In the genomic region with DNA sequence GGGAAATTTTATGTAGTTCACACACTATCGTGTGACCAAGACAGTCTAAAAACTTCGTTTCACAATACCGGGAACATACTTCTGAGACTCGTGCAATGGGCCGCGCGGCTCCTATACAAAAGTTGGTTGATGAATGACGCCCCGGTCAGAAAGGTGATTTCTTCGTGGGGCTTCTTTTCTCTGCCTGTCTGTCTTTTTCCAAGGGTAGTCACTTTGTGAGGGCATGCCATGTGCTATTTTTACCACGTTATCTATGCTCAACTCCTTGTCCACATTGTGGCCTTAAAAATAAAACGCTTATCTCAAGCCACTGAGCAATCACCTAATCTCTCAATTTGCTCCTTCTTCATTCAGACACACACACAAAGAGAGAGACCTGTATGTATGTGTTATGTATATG, we compare ENCODE assay signal across 9 mouse cellular contexts. TPM values are rescaled to one million over a fixed set of nuclear protein-coding genes. Genes with fewer than 3 reads are reported as not detected.
A peak's percentile ranks its signal among the peaks of the same experiment; 100 is the strongest.
DNase-seq lines count a peak whose midpoint lies in the region; ATAC-seq and TF ChIP-seq lines count a peak whose summit lies in the region.
"Had no signal": no experiment of that assay in that cellular context is flagged by ENCODE, and none has a peak within 500 bp of the region (broad histone marks: within the 10 kb centered on the region; RNA-seq: fewer than 3 reads in every experiment).

No protein-coding gene starts in this region.

- peak overlapping the region; percentile 96 for H3K27ac ChIP-seq in gastrocnemius, adult 2 months
- H3K27ac ChIP-seq in forebrain, embryonic 11.5 days (ENCODE audit: low read depth, low read length), result no peak overlapping the region
- no peak overlapping the region for H3K27ac ChIP-seq in hindbrain, embryonic 14.5 days
- no peak overlapping the region for H3K27ac ChIP-seq in midbrain, embryonic 12.5 days (replicated peaks)
- no peak overlapping the region for H3K27ac ChIP-seq in layer of hippocampus, adult 2 months

- no peak for DNase-seq in gastrocnemius, adult 2 months
- no peak for DNase-seq in gastrocnemius, postnatal 36 days
- no peak for DNase-seq in forebrain, embryonic 11.5 days (ENCODE audit: low spot score)
- no peak for DNase-seq in hindbrain, embryonic 14.5 days (ENCODE audit: low spot score)
- DNase-seq in layer of hippocampus, adult 2 months (ENCODE audit: low spot score in 2 of 2), result no peak
- DNase-seq in adrenal gland, postnatal 14 days, result no peak
- DNase-seq: gastrocnemius, postnatal 25 days had no signal

- no peaks in the 10 kb centered on the region for H3K36me3 ChIP-seq in forebrain, embryonic 11.5 days (ENCODE audit: control insufficient read depth, insufficient read depth, low read length)
- no peaks in the 10 kb centered on the region for H3K36me3 ChIP-seq in hindbrain, embryonic 14.5 days (replicated peaks; ENCODE audit: control insufficient read depth, insufficient read depth)
- H3K36me3 ChIP-seq in midbrain, embryonic 12.5 days, result no peaks in the 10 kb centered on the region

- intact Hi-C loops in gastrocnemius, adult 2 months (cut with DNase I), result loop anchor here (1.0 kb wide), 1 partner anchor 43 kb away; no protein-coding TSS in a partner anchor
- intact Hi-C loops in gastrocnemius, postnatal 36 days (cut with DNase I), result loop anchor here (2.0 kb wide), 1 partner anchor 40 kb away; no protein-coding TSS in a partner anchor

- no peak for TF ChIP-seq CTCF in gastrocnemius, adult 2 months (IDR thresholded peaks at IDR 0.05)
- TF ChIP-seq CTCF in layer of hippocampus, adult 2 months (conservative IDR thresholded peaks at IDR 0.05), result no peak

- peaks cover 21% of the 10 kb centered on the region for H3K27me3 ChIP-seq in forebrain, embryonic 11.5 days (ENCODE audit: control insufficient read depth, insufficient read depth, low read length)
- peaks cover 29% of the 10 kb centered on the region for H3K27me3 ChIP-seq in hindbrain, embryonic 14.5 days (ENCODE audit: control insufficient read depth, insufficient read depth, low read length)
- H3K27me3 ChIP-seq in midbrain, embryonic 12.5 days, result peaks cover 69% of the 10 kb centered on the region

- 24% methylated on average over 12 of the region's 12 CpGs for WGBS in forebrain, embryonic 11.5 days
- WGBS in hindbrain, embryonic 14.5 days, result 15% methylated on average over 12 of the region's 12 CpGs
- WGBS in midbrain, embryonic 12.5 days, result 33% methylated on average over 12 of the region's 12 CpGs

- H3K9me3 ChIP-seq in forebrain, embryonic 11.5 days (ENCODE audit: control insufficient read depth, low read length), result no peaks in the 10 kb centered on the region
- H3K9me3 ChIP-seq in hindbrain, embryonic 14.5 days (ENCODE audit: control insufficient read depth, low read length), result no peaks in the 10 kb centered on the region
- H3K9me3 ChIP-seq in midbrain, embryonic 12.5 days, result no peaks in the 10 kb centered on the region

- H3K4me1 ChIP-seq in forebrain, embryonic 11.5 days (replicated peaks; ENCODE audit: control insufficient read depth, insufficient read depth, low read length), result peaks cover 16% of the 10 kb centered on the region
- H3K4me1 ChIP-seq in hindbrain, embryonic 14.5 days (replicated peaks; ENCODE audit: control insufficient read depth, insufficient read depth, low read length), result peaks cover 7% of the 10 kb centered on the region; the same call in 1 of the 2 replicates
- peaks cover 23% of the 10 kb centered on the region for H3K4me1 ChIP-seq in midbrain, embryonic 12.5 days

- peak overlapping the region; percentile 67; the same call in 1 of the 2 replicates for H3K9ac ChIP-seq in forebrain, embryonic 11.5 days (ENCODE audit: low read length)
- peak overlapping the region; percentile 67; the same call in 1 of the 2 replicates for H3K9ac ChIP-seq in hindbrain, embryonic 14.5 days
- no peak overlapping the region for H3K9ac ChIP-seq in midbrain, embryonic 12.5 days (replicated peaks)

- peak overlapping the region; percentile 91 for H3K4me2 ChIP-seq in forebrain, embryonic 11.5 days (ENCODE audit: low read depth, low read length, severe bottlenecking)
- H3K4me2 ChIP-seq in hindbrain, embryonic 14.5 days (replicated peaks), result peak overlapping the region; percentile 100
- H3K4me2 ChIP-seq in midbrain, embryonic 12.5 days (replicated peaks), result peak overlapping the region; percentile 99

- H3K4me3 ChIP-seq in gastrocnemius, adult 2 months, result peak overlapping the region; percentile 94
- peak overlapping the region; percentile 55; the same call in 1 of the 2 replicates for H3K4me3 ChIP-seq in forebrain, embryonic 11.5 days (ENCODE audit: low read depth, low read length)
- H3K4me3 ChIP-seq in hindbrain, embryonic 14.5 days (replicated peaks; ENCODE audit: low read length), result peak overlapping the region; percentile 51
- peak overlapping the region; percentile 59; the same call in 1 of the 2 replicates for H3K4me3 ChIP-seq in midbrain, embryonic 12.5 days
- no peak overlapping the region; the same call in 1 of the 2 replicates for H3K4me3 ChIP-seq in layer of hippocampus, adult 2 months

- no peak for ATAC-seq in forebrain, embryonic 11.5 days (replicated peaks; ENCODE audit: low FRiP score)
- ATAC-seq in hindbrain, embryonic 14.5 days (ENCODE audit: low FRiP score), result no peak
- no peak for ATAC-seq in midbrain, embryonic 12.5 days (ENCODE audit: low FRiP score, low read depth)
- ATAC-seq in monocyte, adult 5-6 weeks (replicated peaks; ENCODE audit: insufficient number of reproducible peaks, low FRiP score, low TSS enrichment, poor library complexity, severe bottlenecking), result no peak

RNA-seq across cellular contexts. Expression of gene Nexn, which starts 1.3 kb away (rescaled TPM):
- 100 to 1,000 TPM; 349 to 495 TPM for total RNA-seq in gastrocnemius, adult 2 months (2021)
- 100 to 1,000 TPM; 345 to 363 TPM for total RNA-seq in gastrocnemius, postnatal 36 days (2021)
- 3.5 and 4.3 TPM in 2 replicates for polyA plus RNA-seq in forebrain, embryonic 11.5 days (2014; fragmentation: Nextera tagmentation; extraction: Ambion mirVana)
- 0.33 and 1.8 TPM in 2 replicates for polyA plus RNA-seq in hindbrain, embryonic 14.5 days (2014; fragmentation: Nextera tagmentation; extraction: Ambion mirVana)
- 5.4 and 7.0 TPM in 2 replicates for polyA plus RNA-seq in midbrain, embryonic 12.5 days (2016; fragmentation: Nextera tagmentation; extraction: Ambion mirVana)
- not detected in 3 replicates for total RNA-seq in monocyte, adult 5-6 weeks (2017)
- 1 to 10 TPM in 1 of 2 experiments, under 1 TPM in 1; 0.95 to 1.8 TPM for total RNA-seq in layer of hippocampus, adult 2 months (2021)
- 7.6 and 7.9 TPM in 2 replicates for total RNA-seq in adrenal gland, postnatal 14 days (2021)

RNA-seq across cellular contexts. Expression of gene Fubp1, which starts 54.6 kb away (rescaled TPM):
- 10 to 100 TPM; 30.1 to 36.8 TPM for total RNA-seq in gastrocnemius, adult 2 months (2021)
- 10 to 100 TPM; 21.5 to 30.1 TPM for total RNA-seq in gastrocnemius, postnatal 36 days (2021)
- 436 and 475 TPM in 2 replicates for polyA plus RNA-seq in forebrain, embryonic 11.5 days (2014; fragmentation: Nextera tagmentation; extraction: Ambion mirVana)
- 208 and 210 TPM in 2 replicates for polyA plus RNA-seq in hindbrain, embryonic 14.5 days (2014; fragmentation: Nextera tagmentation; extraction: Ambion mirVana)
- 393 and 419 TPM in 2 replicates for polyA plus RNA-seq in midbrain, embryonic 12.5 days (2016; fragmentation: Nextera tagmentation; extraction: Ambion mirVana)
- total RNA-seq in monocyte, adult 5-6 weeks (2017), result 165 to 273 TPM (median 214 TPM) in 3 replicates
- 100 to 1,000 TPM; 123 to 140 TPM for total RNA-seq in layer of hippocampus, adult 2 months (2021)
- total RNA-seq in adrenal gland, postnatal 14 days (2021), result 149 and 160 TPM in 2 replicates

RNA-seq across cellular contexts. Expression of gene Dnajb4, which starts 54.7 kb away (rescaled TPM):
- 10 to 100 TPM; 45.5 to 85.8 TPM for total RNA-seq in gastrocnemius, adult 2 months (2021)
- total RNA-seq in gastrocnemius, postnatal 36 days (2021), result 10 to 100 TPM; 46.6 to 52.2 TPM
- polyA plus RNA-seq in forebrain, embryonic 11.5 days (2014; fragmentation: Nextera tagmentation; extraction: Ambion mirVana), result 25.2 and 28.2 TPM in 2 replicates
- polyA plus RNA-seq in hindbrain, embryonic 14.5 days (2014; fragmentation: Nextera tagmentation; extraction: Ambion mirVana), result 40.0 and 46.5 TPM in 2 replicates
- 27.4 and 31.2 TPM in 2 replicates for polyA plus RNA-seq in midbrain, embryonic 12.5 days (2016; fragmentation: Nextera tagmentation; extraction: Ambion mirVana)
- total RNA-seq in monocyte, adult 5-6 weeks (2017), result 90.9 to 144 TPM (median 114 TPM) in 3 replicates
- 10 to 100 TPM; 61.5 to 62.6 TPM for total RNA-seq in layer of hippocampus, adult 2 months (2021)
- 38.6 and 45.2 TPM in 2 replicates for total RNA-seq in adrenal gland, postnatal 14 days (2021)

Comparison
In these comparisons a context has a peak if more than half of its experiments do, and no peak if none do; other contexts are left out.
1. RNA of gene Nexn, which starts 1.3 kb away (total RNA-seq): 349 to 495 TPM in gastrocnemius, adult 2 months and 345 to 363 TPM in gastrocnemius, postnatal 36 days; 7.6 to 7.9 TPM in adrenal gland, postnatal 14 days, 0.95 to 1.8 TPM in layer of hippocampus, adult 2 months and not detected in monocyte, adult 5-6 weeks; every median in the first group is over 10 times any median in the second.
2. Peak in every context shown above with its lines, with median percentiles within 50 percentile points of each other: H3K4me2 ChIP-seq.